Mouse (Mus musculus) midbrain, embryonic 10.5 days (tissue): ENCODE data around the gene Atrnl1. TPM values are rescaled to one million over a fixed set of nuclear protein-coding genes. Genes with fewer than 3 reads are reported as not detected.
"Not testable (repeated sequence)": the region's sequence is repeated elsewhere in the genome, so short reads cannot be mapped to it uniquely, and the experiment has no call there.

Experiments
- DNase-seq: peaks from one replicate; pipeline ENCODE4 v3.0.0-alpha.2; 2017; ENCODE audit warnings: low spot score
- H3K27ac ChIP-seq: fragments of 300-500 bp; sonication (generic); replicated peaks from 2 replicates; pipeline ENCODE4 v1.5.1; 2016; ENCODE audit warnings: mild to moderate bottlenecking
- H3K27me3 ChIP-seq: fragments of 300-500 bp; sonication (generic); 2 replicates; pipeline ENCODE4 v1.6.1; 2016; ENCODE audit warnings: low read depth, mild to moderate bottlenecking; ENCODE audit not compliant: poor library complexity, severe bottlenecking
- H3K36me3 ChIP-seq: fragments of 300-500 bp; sonication (generic); 2 replicates; pipeline ENCODE4 v1.6.1; 2016; ENCODE audit warnings: mild to moderate bottlenecking, moderate library complexity
- H3K4me1 ChIP-seq: fragments of 300-500 bp; sonication (generic); 2 replicates; pipeline ENCODE4 v1.6.1; 2016
- H3K4me3 ChIP-seq: fragments of 300-500 bp; sonication (generic); 2 replicates; pipeline ENCODE4 v1.5.1; 2016; ENCODE audit warnings: mild to moderate bottlenecking, moderate library complexity
- H3K9me3 ChIP-seq: fragments of 300-500 bp; sonication (generic); replicated peaks from 2 replicates; pipeline ENCODE4 v1.6.1; 2016; ENCODE audit warnings: mild to moderate bottlenecking
- WGBS: fragments of 180-500 bp; shearing (Covaris S2); methylation state at CpG from one replicate; pipeline ENCODE4 v1.1.7; 2016; 5-methylcytosine and 5-hydroxymethylcytosine counted together
- polyA plus RNA-seq: library from polyadenylated mRNA; unstranded; fragments of >200 nt; fragmentation: Nextera tagmentation; extraction: Ambion mirVana; gene quantifications from 2 replicates; pipeline ENCODE4 v1.2.1, GENCODE M21; 2016

The Atrnl1 gene
- polyA plus RNA-seq, 1 experiment from 2014 or later: 3.0 TPM

DNA sequence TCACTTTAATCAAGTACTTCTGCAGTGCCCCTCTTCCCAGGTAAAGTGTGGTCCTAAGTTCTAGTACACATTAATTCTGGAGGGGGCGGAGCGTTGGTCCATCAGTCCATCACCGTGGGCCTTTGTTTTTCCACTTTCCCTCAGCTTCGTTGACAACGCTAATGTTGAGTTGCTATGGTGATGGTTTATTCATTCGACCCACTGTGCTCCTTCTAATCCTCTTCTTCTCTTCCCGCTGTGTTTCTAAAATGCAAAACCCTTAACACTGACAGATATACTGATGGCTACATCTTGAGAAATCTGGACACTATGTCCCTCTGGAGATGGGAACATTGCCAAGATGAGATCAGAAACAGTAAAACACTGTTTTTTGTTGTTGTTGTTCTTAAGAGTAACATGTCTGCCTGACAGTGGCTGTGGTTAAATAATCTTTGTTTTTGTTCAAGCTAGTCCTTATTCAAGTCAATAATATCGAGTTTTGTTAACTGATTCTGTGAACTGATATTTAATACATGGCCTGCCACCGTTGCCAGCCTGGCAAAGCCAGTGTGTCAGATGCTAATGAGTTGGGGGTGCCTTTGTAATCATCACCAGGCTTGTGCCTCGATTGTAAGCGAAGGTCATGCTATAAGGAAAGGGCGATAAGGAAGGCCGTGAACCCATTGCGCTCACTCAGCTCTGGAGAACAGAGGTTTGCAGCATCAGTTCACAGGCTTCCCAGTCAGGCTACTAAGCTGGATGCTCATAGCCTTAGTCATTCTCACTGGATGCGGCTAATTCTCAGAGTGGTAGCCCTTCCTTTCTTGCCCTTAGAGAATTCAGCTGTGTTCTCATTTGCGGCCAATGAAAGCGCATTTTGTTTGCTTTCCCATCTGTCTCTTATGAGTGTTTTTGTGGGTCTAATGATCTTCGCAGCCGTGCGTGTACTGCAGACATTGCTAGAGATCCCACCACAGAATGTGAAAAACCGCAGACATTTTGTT lies 375.4 kb downstream of the Atrnl1 start:
- peaks cover 3% of the 10 kb centered on the region; the same call in 1 of the 2 replicates for H3K36me3 ChIP-seq
- peak overlapping the region; percentile 19; the same call in 1 of the 2 replicates for H3K27ac ChIP-seq
- no peak overlapping the region for H3K4me3 ChIP-seq
- H3K27me3 ChIP-seq: peaks cover 3% of the 10 kb centered on the region; the same call in 1 of the 2 replicates
- no peaks in the 10 kb centered on the region for H3K9me3 ChIP-seq
- WGBS: 60% methylated on average over 21 of the region's 21 CpGs
- H3K4me1 ChIP-seq: peaks cover 42% of the 10 kb centered on the region
- no peak for DNase-seq

DNA sequence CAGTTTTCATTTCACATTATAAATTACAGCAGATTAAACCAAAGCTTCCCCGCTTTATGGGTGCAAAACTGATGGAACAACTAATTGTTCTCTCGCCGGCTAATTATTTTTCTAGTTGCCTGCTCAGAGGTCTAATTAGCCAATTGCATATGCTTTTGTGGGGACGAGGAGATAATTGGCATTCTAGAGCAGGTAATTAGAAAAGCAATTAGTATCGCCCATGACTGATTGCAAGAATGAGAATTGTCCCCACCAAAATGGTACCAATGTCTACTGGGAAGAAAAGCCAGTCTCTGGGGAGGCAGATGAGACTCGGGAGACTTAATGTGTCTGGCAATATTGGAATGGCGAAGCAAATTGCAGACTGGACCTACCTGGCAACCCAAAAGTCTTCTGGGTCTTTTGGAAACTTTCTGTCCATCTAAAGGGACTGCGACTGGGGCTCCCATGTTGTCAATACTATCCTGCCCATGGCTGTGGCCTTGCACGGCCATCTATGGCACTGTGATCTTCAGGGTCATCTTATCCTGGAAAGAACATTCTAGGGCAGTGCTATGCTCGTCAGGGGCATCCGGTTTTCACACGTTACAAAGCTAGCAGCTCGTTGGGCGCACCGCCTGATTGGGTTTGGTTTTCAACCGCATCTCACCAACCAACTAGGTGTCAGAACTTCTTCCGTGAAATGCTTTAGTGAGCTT lies 377.0 kb downstream of the Atrnl1 start:
- H3K27me3 ChIP-seq: peaks cover 3% of the 10 kb centered on the region; the same call in 1 of the 2 replicates
- H3K4me3 ChIP-seq: no peak overlapping the region
- H3K27ac ChIP-seq: no peak overlapping the region
- H3K9me3 ChIP-seq: no peaks in the 10 kb centered on the region
- peaks cover 42% of the 10 kb centered on the region for H3K4me1 ChIP-seq
- no peak for DNase-seq
- H3K36me3 ChIP-seq: peaks cover 3% of the 10 kb centered on the region; the same call in 1 of the 2 replicates
- WGBS: 90% methylated on average over 17 of the region's 17 CpGs

DNA sequence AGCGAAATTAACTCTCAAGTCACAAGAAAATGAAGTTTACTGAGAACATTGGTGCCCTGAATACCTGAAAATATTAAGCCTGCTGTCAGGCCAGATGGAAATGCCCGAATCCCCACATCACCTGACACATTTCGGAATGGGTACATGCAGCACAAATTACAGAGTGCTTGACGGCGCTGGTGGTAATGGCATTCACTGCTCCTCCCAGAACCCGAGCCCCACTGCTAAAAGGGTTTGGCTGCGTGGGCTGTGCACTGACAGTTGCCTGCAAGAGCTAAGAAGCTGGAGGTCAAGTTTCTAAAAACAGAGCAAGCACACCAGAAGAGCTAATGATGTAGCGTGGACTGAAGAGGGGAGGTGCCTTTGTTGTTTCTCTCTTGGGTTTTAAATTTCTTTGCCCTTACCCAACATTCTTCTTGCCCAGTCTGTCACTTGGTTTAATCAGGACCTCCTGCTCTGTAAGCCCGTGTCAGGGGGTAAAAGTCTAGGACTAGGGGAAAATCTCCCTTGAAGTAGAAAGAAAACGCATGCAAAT lies 377.8 kb downstream of the Atrnl1 start:
- Histone ChIP-seq H3K36me3 (peaks cover 3% of the 10 kb centered on the region; the same call in 1 of the 2 replicates), H3K4me1 (peaks cover 42% of the 10 kb centered on the region), H3K27ac (no peak overlapping the region), H3K9me3 (no peaks in the 10 kb centered on the region), H3K4me3 (no peak overlapping the region), H3K27me3 (peaks cover 3% of the 10 kb centered on the region; the same call in 1 of the 2 replicates)
- no peak for DNase-seq
- WGBS: 62% methylated on average over 10 of the region's 10 CpGs

DNA sequence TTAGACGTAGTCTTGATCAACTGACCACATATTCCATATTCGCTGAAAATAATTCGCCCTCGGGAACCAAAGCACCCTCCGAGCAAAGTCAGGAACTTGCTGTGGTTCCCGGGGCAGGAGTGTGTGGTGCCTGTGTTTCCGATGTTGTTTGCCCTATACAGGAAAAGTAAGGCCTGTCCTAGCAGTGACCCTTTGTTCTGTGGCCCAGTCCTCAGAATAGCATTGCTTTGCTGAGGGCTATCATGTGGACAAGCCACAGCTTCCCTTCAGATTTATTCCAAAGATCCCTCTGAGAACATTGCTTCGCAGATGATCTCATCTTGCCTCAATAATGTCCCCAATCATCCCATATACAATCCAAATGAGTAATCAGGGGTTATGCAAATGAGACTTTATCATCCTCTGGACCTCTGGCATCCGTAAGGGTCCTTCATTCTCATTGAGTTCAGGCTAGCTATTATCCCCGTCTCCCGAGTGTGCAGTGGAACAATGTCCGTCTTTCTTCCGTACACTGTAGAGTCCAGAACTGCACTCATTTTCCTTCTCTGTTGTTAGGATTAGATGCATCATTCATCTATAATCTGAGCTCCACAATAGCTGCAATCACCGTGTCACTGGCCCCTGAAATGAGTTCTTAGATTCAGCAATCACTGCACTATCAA lies 380.4 kb downstream of the Atrnl1 start:
- Histone ChIP-seq H3K4me1 (peaks cover 31% of the 10 kb centered on the region), H3K27me3 (peaks cover 3% of the 10 kb centered on the region; the same call in 1 of the 2 replicates), H3K36me3 (peaks cover 3% of the 10 kb centered on the region; the same call in 1 of the 2 replicates), H3K4me3 (no peak overlapping the region), H3K27ac (no peak overlapping the region; the same call in 1 of the 2 replicates), H3K9me3 (0 out of 2 replicates have a peak, but pooled peaks cover 3% of the 10 kb centered on the region)
- DNase-seq: no peak
- WGBS: 87% methylated on average over 14 of the region's 14 CpGs

DNA sequence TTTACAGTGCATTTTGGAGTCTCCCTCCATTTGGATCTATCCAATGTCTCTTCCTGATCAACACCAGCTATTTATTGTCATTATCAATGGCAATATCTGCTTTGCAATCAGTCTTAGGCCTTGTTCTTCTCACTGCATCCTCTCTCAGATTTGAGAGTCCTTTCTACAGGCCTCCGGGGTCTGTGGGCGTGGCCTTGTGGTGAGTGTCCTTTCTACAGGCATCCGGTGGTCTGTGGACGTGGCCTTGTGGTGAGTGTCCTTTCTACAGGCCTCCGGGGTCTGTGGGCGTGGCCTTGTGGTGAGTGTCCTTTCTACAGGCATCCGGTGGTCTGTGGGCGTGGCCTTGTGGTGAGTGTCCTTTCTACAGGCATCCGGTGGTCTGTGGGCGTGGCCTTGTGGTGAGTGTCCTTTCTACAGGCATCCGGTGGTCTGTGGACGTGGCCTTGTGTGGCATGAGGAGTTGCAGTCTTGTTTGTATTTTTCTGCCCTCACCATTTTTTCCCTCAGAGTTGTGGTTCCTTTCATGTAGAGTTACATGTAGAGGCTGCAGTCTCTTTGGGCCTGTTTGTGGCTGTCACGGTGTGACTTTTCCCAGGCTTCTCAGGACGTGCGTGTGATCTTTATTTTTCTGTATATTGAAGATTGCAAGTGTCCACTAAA lies 383.5 kb downstream of the Atrnl1 start:
- H3K27me3 ChIP-seq, H3K4me1 ChIP-seq, H3K36me3 ChIP-seq, H3K27ac ChIP-seq, DNase-seq, H3K4me3 ChIP-seq, H3K9me3 ChIP-seq: not testable (repeated sequence)
- WGBS: 94% methylated on average over 15 of the region's 15 CpGs

DNA sequence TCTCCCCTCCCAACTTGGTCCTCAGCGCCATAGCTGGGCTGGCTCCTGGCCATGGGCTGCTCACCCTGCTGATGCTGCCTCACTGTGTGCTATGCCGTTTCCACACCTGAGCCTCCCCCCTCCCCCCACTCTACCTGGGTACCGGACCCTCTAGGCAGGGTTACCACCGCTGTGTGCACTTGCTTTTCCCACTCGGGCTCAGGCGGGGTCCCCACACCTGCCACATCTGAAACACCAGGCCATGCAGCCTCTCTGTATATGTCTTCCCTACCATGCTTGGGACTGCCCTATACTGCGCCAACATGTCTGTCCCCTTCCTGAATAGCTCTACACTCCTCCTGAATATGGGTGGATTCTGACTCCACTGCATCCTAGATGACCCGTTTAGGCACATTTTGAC lies 384.2 kb downstream of the Atrnl1 start:
- Histone ChIP-seq H3K36me3 (no peaks in the 10 kb centered on the region), H3K4me1 (0 out of 2 replicates have a peak, but pooled peaks cover 4% of the 10 kb centered on the region), H3K9me3 (0 out of 2 replicates have a peak, but pooled peaks cover 3% of the 10 kb centered on the region), H3K27ac (no peak overlapping the region), H3K27me3 (peaks cover 2% of the 10 kb centered on the region; the same call in 1 of the 2 replicates), H3K4me3 (no peak overlapping the region)
- DNase-seq: no peak
- WGBS: 94% methylated on average over 8 of the region's 8 CpGs

DNA sequence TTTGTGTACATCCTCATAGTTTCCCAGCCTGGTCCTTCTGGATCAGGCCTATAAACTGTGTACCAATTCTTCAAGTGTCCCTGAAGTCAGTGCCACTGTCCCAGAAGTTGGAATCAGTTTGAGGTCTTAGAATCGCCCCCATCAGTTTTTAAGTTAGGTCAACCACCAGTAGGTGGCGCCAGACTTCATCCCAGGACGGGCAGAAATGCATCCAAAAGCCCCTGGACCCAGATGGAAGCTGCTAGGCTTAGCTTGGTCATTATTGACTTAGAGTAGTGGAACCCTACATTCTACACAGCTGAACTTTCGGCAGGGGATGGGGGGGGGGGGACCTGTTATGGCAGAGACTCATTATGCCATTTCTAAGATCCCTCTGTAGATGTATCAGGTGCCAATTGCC lies 387.1 kb downstream of the Atrnl1 start:
- H3K27ac ChIP-seq: no peak overlapping the region
- H3K4me3 ChIP-seq: no peak overlapping the region
- 42% methylated on average over 4 of the region's 4 CpGs for WGBS
- H3K36me3 ChIP-seq: no peaks in the 10 kb centered on the region
- 0 out of 2 replicates have a peak, but pooled peaks cover 3% of the 10 kb centered on the region for H3K9me3 ChIP-seq
- DNase-seq: peak; percentile 55
- H3K27me3 ChIP-seq: no peaks in the 10 kb centered on the region
- H3K4me1 ChIP-seq: no peaks in the 10 kb centered on the region

DNA sequence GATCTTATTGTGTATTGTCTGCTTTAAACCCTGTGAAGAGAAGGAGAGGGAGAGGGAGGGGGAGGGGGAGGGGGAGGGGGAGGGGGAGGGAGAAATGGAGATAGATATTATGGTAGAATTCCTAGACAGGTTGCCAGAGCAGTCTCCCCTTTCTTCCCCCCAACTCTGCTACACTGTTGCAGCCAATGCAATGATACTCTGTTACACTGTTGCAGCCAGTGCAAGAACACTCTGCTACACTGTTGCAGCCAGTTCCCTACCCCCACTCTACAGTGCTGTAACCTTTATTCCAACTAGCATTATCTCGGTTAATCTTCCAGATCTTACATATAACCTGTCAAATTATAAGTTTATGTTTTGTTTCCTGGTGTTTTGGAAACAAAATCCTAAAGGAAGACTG lies 400.8 kb downstream of the Atrnl1 start:
- H3K9me3 ChIP-seq: no peaks in the 10 kb centered on the region
- WGBS: 85% methylated on average over 1 of the region's 1 CpGs
- no peaks in the 10 kb centered on the region for H3K4me1 ChIP-seq
- DNase-seq: no peak
- no peak overlapping the region for H3K27ac ChIP-seq
- H3K27me3 ChIP-seq: no peaks in the 10 kb centered on the region
- H3K4me3 ChIP-seq: no peak overlapping the region
- H3K36me3 ChIP-seq: no peaks in the 10 kb centered on the region

DNA sequence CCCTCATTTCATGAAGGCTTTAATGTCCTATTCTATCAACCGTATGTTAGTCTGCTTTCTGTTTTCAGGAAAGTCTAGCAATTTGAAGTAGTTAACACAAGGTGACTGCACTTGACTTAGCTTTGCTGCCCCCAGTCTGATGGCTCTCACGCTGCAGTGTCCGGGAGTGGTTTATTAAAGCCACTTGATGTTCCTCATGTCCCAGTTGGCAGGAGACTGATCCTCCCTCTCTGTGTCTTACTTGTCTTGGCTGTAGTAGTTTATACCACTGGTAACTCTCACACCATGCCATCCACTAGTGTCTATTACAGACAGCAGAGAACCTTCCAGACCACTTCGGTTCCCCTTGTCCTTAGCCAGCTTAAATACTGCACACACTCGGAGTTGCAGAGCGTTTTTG lies 404.9 kb downstream of the Atrnl1 start:
- no peak for DNase-seq
- Histone ChIP-seq H3K9me3 (no peaks in the 10 kb centered on the region), H3K4me1 (no peaks in the 10 kb centered on the region), H3K36me3 (no peaks in the 10 kb centered on the region), H3K27me3 (no peaks in the 10 kb centered on the region), H3K4me3 (no peak overlapping the region), H3K27ac (no peak overlapping the region)
- WGBS: 90% methylated on average over 6 of the region's 6 CpGs

DNA sequence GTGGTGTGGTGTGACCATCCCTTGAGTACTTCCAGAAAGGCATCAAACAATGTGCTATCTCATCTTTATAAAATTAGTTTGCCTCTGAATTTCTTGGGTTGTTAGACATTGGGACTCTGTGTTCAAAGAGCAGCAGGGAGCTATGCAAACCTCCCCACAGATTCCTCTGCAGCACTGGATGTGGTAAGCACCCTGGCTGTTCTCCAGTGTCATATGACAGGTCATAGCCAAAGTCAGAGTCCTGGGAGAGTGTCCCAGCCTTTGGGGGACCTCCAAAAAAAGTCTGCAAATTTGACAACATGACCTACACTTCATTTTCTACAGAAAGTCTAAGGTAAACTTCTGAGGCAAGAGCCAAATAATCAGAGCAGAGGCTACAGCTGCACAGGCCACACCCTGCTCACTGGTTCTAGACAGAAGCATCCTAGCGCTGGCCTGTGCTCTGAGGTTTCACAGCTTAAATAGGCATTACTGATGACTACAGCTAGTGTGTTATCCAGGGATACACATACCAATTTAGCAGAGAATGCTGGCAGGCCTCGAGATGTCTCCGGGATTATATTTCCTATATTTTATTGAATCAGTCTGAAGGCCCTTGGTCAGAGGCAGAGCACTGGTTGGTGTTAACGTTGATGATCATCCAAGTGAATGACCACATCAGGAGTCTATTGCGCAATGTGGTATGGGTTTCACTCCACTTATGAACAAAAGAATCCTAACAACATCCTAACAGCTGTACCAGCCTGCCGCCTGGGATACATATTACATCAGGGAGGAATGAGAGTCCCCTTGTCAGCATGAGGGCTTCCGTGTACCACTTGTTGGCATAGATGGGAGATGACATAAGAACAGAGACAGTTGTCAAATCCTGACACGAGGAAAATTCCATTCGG lies 406.0 kb downstream of the Atrnl1 start:
- no peaks in the 10 kb centered on the region for H3K9me3 ChIP-seq
- no peak for DNase-seq
- H3K4me1 ChIP-seq: no peaks in the 10 kb centered on the region
- H3K27me3 ChIP-seq: no peaks in the 10 kb centered on the region
- no peaks in the 10 kb centered on the region for H3K36me3 ChIP-seq
- no peak overlapping the region for H3K4me3 ChIP-seq
- 93% methylated on average over 9 of the region's 9 CpGs for WGBS
- H3K27ac ChIP-seq: no peak overlapping the region

DNA sequence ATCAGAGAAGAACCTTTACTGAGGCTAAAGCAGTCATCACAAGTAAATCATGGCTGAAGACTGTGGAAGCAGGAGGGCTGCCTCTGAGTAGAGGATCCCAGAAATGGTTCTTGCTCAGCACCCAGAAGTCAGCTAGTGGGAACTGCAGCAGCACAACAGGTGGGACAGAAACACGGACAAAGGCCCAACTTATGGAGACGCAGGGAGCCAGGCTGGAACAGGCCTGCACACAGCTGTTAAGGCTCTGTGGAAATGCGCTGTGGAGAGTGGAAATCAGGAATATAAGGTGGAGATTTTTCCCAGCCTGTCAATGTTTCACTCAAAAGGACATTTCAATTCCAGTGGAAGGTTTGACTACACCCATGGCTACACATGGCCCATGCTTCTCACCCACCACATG lies 406.6 kb downstream of the Atrnl1 start:
- Histone ChIP-seq H3K36me3 (no peaks in the 10 kb centered on the region), H3K4me1 (no peaks in the 10 kb centered on the region), H3K9me3 (no peaks in the 10 kb centered on the region), H3K4me3 (no peak overlapping the region), H3K27me3 (no peaks in the 10 kb centered on the region), H3K27ac (no peak overlapping the region)
- DNase-seq: no peak
- WGBS: 96% methylated on average over 3 of the region's 3 CpGs
